Mouse (Mus musculus): ENCODE results near the gene Lyrm7. TPM values are rescaled to one million over a fixed set of nuclear protein-coding genes. Genes with fewer than 3 reads are reported as not detected.

Lyrm7 gene
- polyA plus RNA-seq (2015; fragmentation: Nextera tagmentation; extraction: Ambion mirVana), result 2.7 and 5.8 TPM in 2 replicates

DNA sequence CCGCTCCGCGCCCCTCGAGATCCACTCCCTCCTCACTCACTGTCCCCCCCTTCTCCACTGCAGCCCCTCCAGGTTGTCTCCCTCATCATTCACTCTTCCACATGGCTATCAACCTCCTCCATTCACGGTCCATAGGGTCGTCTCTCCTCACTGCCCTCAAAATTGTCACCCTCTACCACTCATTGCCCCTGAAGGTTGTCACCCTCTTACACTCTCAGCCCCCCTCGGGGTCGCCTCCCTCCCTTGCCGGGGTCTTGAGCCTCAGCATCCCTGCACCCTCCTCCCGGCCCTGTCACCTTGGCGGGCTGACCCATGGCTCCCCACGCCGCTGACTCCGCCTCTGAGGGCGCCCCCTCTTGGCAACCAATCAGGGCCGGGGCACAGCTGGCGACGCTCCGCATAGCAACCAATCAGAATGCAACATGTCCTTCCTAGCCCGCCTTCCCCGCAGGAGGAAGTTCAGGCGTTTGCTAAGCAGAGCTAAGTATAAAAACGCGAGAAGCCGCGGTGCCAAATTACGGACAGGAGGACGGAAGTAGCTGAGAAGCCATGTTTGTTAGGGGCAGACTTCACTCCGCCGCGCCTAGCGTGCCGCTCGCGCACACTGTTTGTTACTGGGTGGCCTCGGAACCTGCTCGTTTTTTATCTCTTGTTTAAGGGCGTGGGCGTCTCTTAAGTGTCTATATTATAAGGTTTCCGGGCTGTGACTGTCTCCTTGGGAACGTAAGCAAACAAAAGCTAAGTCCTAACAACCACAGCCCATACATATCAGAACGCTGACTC is at the start of gene Lyrm7:
Gene Lyrm7 (minus strand): TSS at position 661 of the 783 bp plus-strand sequence.
- peak; percentile 98 for ATAC-seq
- H3K9me3 ChIP-seq (ENCODE audit: control insufficient read depth), result no peaks in the 10 kb centered on the region
- no peaks in the 10 kb centered on the region for H3K27me3 ChIP-seq (replicated peaks; ENCODE audit: control insufficient read depth, insufficient read depth, low read length)
- WGBS, result under 1% methylated on average over 42 of the region's 42 CpGs
- H3K4me3 ChIP-seq (ENCODE audit: low read depth, low read length), result peak within 1 kb of the TSS; percentile 56
- H3K4me1 ChIP-seq (replicated peaks; ENCODE audit: control insufficient read depth, insufficient read depth, low read length), result 0 out of 2 replicates have a peak, but pooled peaks cover 5% of the 10 kb centered on the region
- H3K36me3 ChIP-seq (ENCODE audit: control insufficient read depth, insufficient read depth), result no peaks in the 10 kb centered on the region
- peak within 1 kb of the TSS; percentile 55 for H3K27ac ChIP-seq (ENCODE audit: low read depth, low read length)
- peak; percentile 52 for TF ChIP-seq CTCF (IDR thresholded peaks at IDR 0.05; ENCODE audit: low read depth)
- H3K4me2 ChIP-seq (replicated peaks; ENCODE audit: low read depth), result peak within 1 kb of the TSS; percentile 93
- peak within 1 kb of the TSS; percentile 56 for H3K9ac ChIP-seq (ENCODE audit: low read depth, low read length)

DNA sequence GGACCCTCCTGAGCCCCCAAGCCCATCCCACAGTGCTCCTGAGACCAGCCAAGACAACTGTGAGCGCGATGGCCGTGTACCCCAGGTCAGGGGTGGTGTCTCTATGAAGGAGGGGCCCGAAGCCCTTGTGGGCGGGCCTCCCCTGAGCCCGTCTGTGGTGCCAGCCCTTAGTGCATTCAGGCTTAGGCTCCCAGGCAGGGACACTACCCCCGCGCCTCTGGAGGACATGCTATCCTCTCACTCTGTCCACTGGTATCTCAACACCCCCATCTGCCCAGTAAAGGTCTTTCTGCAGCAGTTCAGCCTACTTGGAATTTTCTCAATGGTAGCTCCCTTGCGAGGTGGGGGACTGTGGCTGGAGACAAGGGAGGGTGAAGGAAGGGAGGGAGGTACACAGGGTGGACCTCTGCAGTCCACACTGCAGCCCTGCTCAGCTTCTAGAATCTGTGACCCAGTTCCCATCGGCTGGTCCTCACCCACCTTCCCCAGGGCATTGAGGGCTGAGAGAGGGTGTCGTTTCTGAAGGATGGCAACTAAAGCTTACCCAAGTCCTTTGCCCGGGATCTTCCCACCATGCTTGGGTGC is 49.5 kb upstream of the Lyrm7 start:
- Histone ChIP-seq H3K36me3 (ENCODE audit: control insufficient read depth, insufficient read depth) (peaks cover 76% of the 10 kb centered on the region), H3K4me3 (ENCODE audit: low read depth, low read length) (no peak overlapping the region), H3K4me2 (replicated peaks; ENCODE audit: low read depth) (no peak overlapping the region), H3K27me3 (replicated peaks; ENCODE audit: control insufficient read depth, insufficient read depth, low read length) (no peaks in the 10 kb centered on the region), H3K27ac (ENCODE audit: low read depth, low read length) (no peak overlapping the region; the same call in 1 of the 2 replicates), H3K9me3 (ENCODE audit: control insufficient read depth) (no peaks in the 10 kb centered on the region), H3K4me1 (replicated peaks; ENCODE audit: control insufficient read depth, insufficient read depth, low read length) (0 out of 2 replicates have a peak, but pooled peaks cover 4% of the 10 kb centered on the region), H3K9ac (ENCODE audit: low read depth, low read length) (no peak overlapping the region)
- TF ChIP-seq CTCF (IDR thresholded peaks at IDR 0.05; ENCODE audit: low read depth), result no peak
- WGBS, result 88% methylated on average over 12 of the region's 12 CpGs
- ATAC-seq, result no peak

DNA sequence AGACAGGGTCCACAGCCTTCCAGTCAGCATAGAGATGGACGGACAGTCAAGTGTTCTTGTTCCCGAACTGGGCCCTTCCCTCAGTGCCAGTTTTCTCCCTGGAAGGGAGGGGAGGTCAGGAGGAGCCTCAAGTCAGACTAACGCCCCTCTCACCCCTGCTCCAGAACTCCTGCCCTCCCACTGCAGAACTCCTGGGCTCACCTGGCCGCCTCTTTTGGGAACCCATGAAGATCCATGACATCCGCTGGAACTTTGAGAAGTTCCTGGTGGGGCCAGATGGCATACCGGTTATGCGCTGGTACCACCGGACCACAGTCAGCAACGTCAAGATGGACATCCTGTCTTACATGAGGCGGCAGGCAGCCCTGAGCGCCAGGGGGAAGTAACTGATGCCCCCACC is 48.6 kb upstream of the Lyrm7 start:
- H3K4me3 ChIP-seq (ENCODE audit: low read depth, low read length), result no peak overlapping the region
- peaks cover 67% of the 10 kb centered on the region for H3K36me3 ChIP-seq (ENCODE audit: control insufficient read depth, insufficient read depth)
- WGBS, result 92% methylated on average over 11 of the region's 11 CpGs
- no peak for ATAC-seq
- no peaks in the 10 kb centered on the region for H3K27me3 ChIP-seq (replicated peaks; ENCODE audit: control insufficient read depth, insufficient read depth, low read length)
- TF ChIP-seq CTCF (IDR thresholded peaks at IDR 0.05; ENCODE audit: low read depth), result no peak
- no peak overlapping the region for H3K4me2 ChIP-seq (replicated peaks; ENCODE audit: low read depth)
- no peaks in the 10 kb centered on the region for H3K9me3 ChIP-seq (ENCODE audit: control insufficient read depth)
- no peak overlapping the region for H3K27ac ChIP-seq (ENCODE audit: low read depth, low read length)
- peaks cover 7% of the 10 kb centered on the region; the same call in 1 of the 2 replicates for H3K4me1 ChIP-seq (replicated peaks; ENCODE audit: control insufficient read depth, insufficient read depth, low read length)
- H3K9ac ChIP-seq (ENCODE audit: low read depth, low read length), result no peak overlapping the region

DNA sequence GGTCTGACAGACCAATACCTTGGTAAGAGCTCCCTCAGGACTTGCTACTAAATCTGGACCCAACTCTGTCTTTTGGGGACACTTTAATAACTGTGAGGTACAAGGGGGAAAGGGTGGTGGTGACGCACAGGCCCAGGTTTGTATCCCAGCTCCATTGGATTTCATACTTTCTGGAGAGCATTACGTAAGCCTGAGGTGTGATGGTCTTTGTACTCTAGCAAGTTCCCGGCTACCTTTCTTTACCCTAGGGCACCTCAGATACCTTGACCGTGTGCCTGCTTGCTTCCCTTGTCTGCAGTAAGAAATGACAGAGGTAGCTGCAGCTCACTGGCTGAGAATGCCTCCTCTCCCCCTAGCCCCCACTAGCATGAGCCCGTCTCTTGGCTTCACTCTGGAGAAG is 46.5 kb upstream of the Lyrm7 start:
- Histone ChIP-seq H3K27ac (ENCODE audit: low read depth, low read length) (peak overlapping the region; percentile 89), H3K4me3 (ENCODE audit: low read depth, low read length) (no peak overlapping the region), H3K4me2 (replicated peaks; ENCODE audit: low read depth) (no peak overlapping the region), H3K9me3 (ENCODE audit: control insufficient read depth) (no peaks in the 10 kb centered on the region), H3K36me3 (ENCODE audit: control insufficient read depth, insufficient read depth) (peaks cover 47% of the 10 kb centered on the region), H3K4me1 (replicated peaks; ENCODE audit: control insufficient read depth, insufficient read depth, low read length) (peaks cover 8% of the 10 kb centered on the region; the same call in 1 of the 2 replicates), H3K27me3 (replicated peaks; ENCODE audit: control insufficient read depth, insufficient read depth, low read length) (no peaks in the 10 kb centered on the region), H3K9ac (ENCODE audit: low read depth, low read length) (0 out of 2 replicates have a peak overlapping the region, but pooled peaks have one; percentile 17)
- no peak for ATAC-seq
- WGBS, result 59% methylated on average over 5 of the region's 5 CpGs
- no peak for TF ChIP-seq CTCF (IDR thresholded peaks at IDR 0.05; ENCODE audit: low read depth)

DNA sequence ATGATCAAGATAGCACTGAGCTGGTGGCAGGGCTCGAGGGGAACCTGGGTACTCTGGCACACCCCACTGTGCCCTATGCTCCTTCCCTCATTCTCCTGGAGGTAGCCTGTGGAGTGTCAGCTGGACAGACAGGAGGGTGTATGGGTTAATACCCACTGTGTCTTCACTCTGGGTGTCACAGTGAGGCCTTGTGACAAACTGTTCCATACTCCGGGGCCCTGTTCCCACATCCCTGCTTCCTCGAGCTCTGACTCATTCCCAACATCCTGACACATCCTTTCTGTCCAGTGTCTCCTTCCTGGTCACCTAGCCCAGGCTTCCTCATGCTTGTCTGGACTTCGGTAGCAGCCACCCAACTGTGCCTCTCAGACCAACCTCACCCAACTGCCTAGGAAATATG is 45.8 kb upstream of the Lyrm7 start:
- WGBS, result 43% methylated on average over 4 of the region's 4 CpGs
- no peak overlapping the region for H3K4me2 ChIP-seq (replicated peaks; ENCODE audit: low read depth)
- peak overlapping the region; percentile 18; the same call in 1 of the 2 replicates for H3K9ac ChIP-seq (ENCODE audit: low read depth, low read length)
- H3K4me1 ChIP-seq (replicated peaks; ENCODE audit: control insufficient read depth, insufficient read depth, low read length), result peaks cover 12% of the 10 kb centered on the region; the same call in 1 of the 2 replicates
- no peak overlapping the region for H3K4me3 ChIP-seq (ENCODE audit: low read depth, low read length)
- H3K27me3 ChIP-seq (replicated peaks; ENCODE audit: control insufficient read depth, insufficient read depth, low read length), result no peaks in the 10 kb centered on the region
- TF ChIP-seq CTCF (IDR thresholded peaks at IDR 0.05; ENCODE audit: low read depth), result no peak
- peak; percentile 64 for ATAC-seq
- H3K9me3 ChIP-seq (ENCODE audit: control insufficient read depth), result no peaks in the 10 kb centered on the region
- peak overlapping the region; percentile 89 for H3K27ac ChIP-seq (ENCODE audit: low read depth, low read length)
- peaks cover 45% of the 10 kb centered on the region for H3K36me3 ChIP-seq (ENCODE audit: control insufficient read depth, insufficient read depth)

DNA sequence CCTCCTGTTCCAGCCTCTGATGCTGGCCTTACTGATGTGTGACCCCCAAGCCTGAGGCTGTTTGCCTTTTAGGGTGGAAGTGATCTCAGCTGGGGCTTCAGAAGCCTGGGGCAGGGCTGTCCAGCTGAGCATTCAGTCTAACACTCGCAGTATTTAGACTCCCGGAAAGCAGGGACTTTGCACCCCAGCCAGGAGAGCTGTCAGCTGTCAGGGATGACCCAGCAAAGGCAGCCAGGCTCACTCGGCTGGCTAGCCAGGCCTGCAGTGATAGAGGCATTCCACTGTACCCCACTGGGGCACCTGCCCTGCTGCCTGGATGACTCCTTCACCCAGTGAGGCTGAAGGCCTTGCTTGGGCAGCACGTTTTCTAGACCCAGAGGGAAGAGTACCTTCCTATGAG is 45.2 kb upstream of the Lyrm7 start:
- peak overlapping the region; percentile 89 for H3K27ac ChIP-seq (ENCODE audit: low read depth, low read length)
- no peak for TF ChIP-seq CTCF (IDR thresholded peaks at IDR 0.05; ENCODE audit: low read depth)

More for the DNA sequence above, 45.2 kb upstream of the Lyrm7 start:
- Histone ChIP-seq H3K27me3 (replicated peaks; ENCODE audit: control insufficient read depth, insufficient read depth, low read length) (no peaks in the 10 kb centered on the region), H3K36me3 (ENCODE audit: control insufficient read depth, insufficient read depth) (peaks cover 40% of the 10 kb centered on the region), H3K9me3 (ENCODE audit: control insufficient read depth) (no peaks in the 10 kb centered on the region), H3K4me3 (ENCODE audit: low read depth, low read length) (no peak overlapping the region), H3K4me1 (replicated peaks; ENCODE audit: control insufficient read depth, insufficient read depth, low read length) (peaks cover 12% of the 10 kb centered on the region; the same call in 1 of the 2 replicates), H3K9ac (ENCODE audit: low read depth, low read length) (peak overlapping the region; percentile 18; the same call in 1 of the 2 replicates), H3K4me2 (replicated peaks; ENCODE audit: low read depth) (peak overlapping the region; percentile 24; the same call in 1 of the 2 replicates)
- peak; percentile 59 for ATAC-seq
- WGBS, result 26% methylated on average over 4 of the region's 4 CpGs
